Mouse (Mus musculus): ENCODE results near the gene Gm44790. TPM values are rescaled to one million over a fixed set of nuclear protein-coding genes. Genes with fewer than 3 reads are reported as not detected.

The Gm44790 gene
- total and polyA plus RNA-seq, 2 experiments: 0.83 to 4.0 TPM

DNA sequence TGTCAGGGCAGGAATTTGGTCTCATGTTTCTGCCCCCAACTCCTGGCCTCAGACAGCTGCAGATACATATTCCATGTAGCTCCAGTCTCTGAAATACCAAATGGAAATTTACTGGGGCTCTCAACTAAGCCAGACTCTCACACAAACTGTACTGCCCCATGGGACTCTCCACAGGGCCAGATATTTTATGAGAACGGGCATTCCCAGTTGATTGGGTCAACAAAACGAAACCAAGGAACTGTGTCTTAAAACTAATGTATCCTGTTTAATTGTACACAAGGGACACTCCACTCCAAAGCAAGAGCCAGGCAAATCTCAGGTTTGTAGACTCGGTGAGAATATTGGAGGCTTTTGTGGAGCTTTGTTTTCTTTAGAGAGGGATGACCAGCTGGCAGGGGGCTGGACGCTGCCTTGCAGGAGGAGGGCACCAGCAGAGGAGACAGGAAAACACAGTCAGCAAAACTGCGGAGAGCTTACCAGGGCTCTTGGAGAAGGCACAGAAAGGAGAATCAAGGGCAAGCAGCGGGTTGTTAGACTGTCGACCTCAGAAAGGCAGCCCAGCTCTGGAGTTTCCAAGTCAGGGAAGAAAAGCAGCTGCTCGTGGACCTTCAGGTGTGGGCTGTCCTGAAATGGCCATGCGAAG is 53.9 kb downstream of the Gm44790 start:
- peaks cover 7% of the 10 kb centered on the region for H3K4me1 ChIP-seq (ENCODE audit: control insufficient read depth, insufficient read depth, low read length)
- H3K79me2 ChIP-seq (ENCODE audit: control insufficient read depth, insufficient read depth, low read length): no peaks in the 10 kb centered on the region
- peak overlapping the region; percentile 4 for H3K4me3 ChIP-seq (ENCODE audit: insufficient read depth, low read depth, low read length)
- DNase-seq (ENCODE audit: extremely low read depth, low read depth, low spot score): no peak
- no peaks in the 10 kb centered on the region for H3K27me3 ChIP-seq (ENCODE audit: control insufficient read depth, insufficient read depth, low read length)
- WGBS: 62% methylated on average over 9 of the region's 9 CpGs
- no peaks in the 10 kb centered on the region for H3K36me3 ChIP-seq (ENCODE audit: control insufficient read depth, insufficient read depth, low read length)
- H3K9ac ChIP-seq (ENCODE audit: low read depth, low read length): peak overlapping the region; percentile 76
- peak overlapping the region; percentile 92 for H3K27ac ChIP-seq (replicated peaks; ENCODE audit: insufficient read depth, low read depth, low read length)
- TF ChIP-seq POLR2A (IDR thresholded peaks at IDR 0.05; ENCODE audit: extremely low read depth, insufficient read depth, low read length) (no peak), CTCF (IDR thresholded peaks at IDR 0.05; ENCODE audit: low read depth, low read length) (no peak)

- Histone ChIP-seq H3K27me3 (ENCODE audit: control insufficient read depth, insufficient read depth, low read length) (no peaks in the 10 kb centered on the region), H3K36me3 (ENCODE audit: control insufficient read depth, insufficient read depth, low read length) (no peaks in the 10 kb centered on the region), H3K9ac (ENCODE audit: low read depth, low read length) (no peak overlapping the region), H3K4me1 (ENCODE audit: control insufficient read depth, insufficient read depth, low read length) (peaks cover 7% of the 10 kb centered on the region), H3K79me2 (ENCODE audit: control insufficient read depth, insufficient read depth, low read length) (no peaks in the 10 kb centered on the region), H3K27ac (replicated peaks; ENCODE audit: insufficient read depth, low read depth, low read length) (no peak overlapping the region), H3K4me3 (ENCODE audit: insufficient read depth, low read depth, low read length) (no peak overlapping the region)
- 41% methylated on average over 5 of the region's 5 CpGs for WGBS
- no peak for TF ChIP-seq POLR2A (IDR thresholded peaks at IDR 0.05; ENCODE audit: extremely low read depth, insufficient read depth, low read length)
- no peak for TF ChIP-seq CTCF (IDR thresholded peaks at IDR 0.05; ENCODE audit: low read depth, low read length)
- peak; percentile 31 for DNase-seq (ENCODE audit: extremely low read depth, low read depth, low spot score)
These were observed 55.4 kb downstream of the Gm44790 start for GRCm38 (mm10) chr6:86481871-86482270.

GRCm38 (mm10) chr6:86485943-86486640 is 59.6 kb downstream of the Gm44790 start:
- H3K27me3 ChIP-seq (ENCODE audit: control insufficient read depth, insufficient read depth, low read length): no peaks in the 10 kb centered on the region
- H3K79me2 ChIP-seq (ENCODE audit: control insufficient read depth, insufficient read depth, low read length): no peaks in the 10 kb centered on the region
- 70% methylated on average over 7 of the region's 7 CpGs for WGBS
- no peak overlapping the region for H3K4me3 ChIP-seq (ENCODE audit: insufficient read depth, low read depth, low read length)
- no peak overlapping the region for H3K9ac ChIP-seq (ENCODE audit: low read depth, low read length)
- H3K27ac ChIP-seq (replicated peaks; ENCODE audit: insufficient read depth, low read depth, low read length): no peak overlapping the region
- no peaks in the 10 kb centered on the region for H3K36me3 ChIP-seq (ENCODE audit: control insufficient read depth, insufficient read depth, low read length)
- peaks cover 15% of the 10 kb centered on the region for H3K4me1 ChIP-seq (ENCODE audit: control insufficient read depth, insufficient read depth, low read length)
- peak; percentile 58 for DNase-seq (ENCODE audit: extremely low read depth, low read depth, low spot score)
- no peak for TF ChIP-seq CTCF (IDR thresholded peaks at IDR 0.05; ENCODE audit: low read depth, low read length)
- no peak for TF ChIP-seq POLR2A (IDR thresholded peaks at IDR 0.05; ENCODE audit: extremely low read depth, insufficient read depth, low read length)

GRCm38 (mm10) chr6:86487358-86488148 is 61.1 kb downstream of the Gm44790 start:
- peak overlapping the region; percentile 28 for H3K4me3 ChIP-seq (ENCODE audit: insufficient read depth, low read depth, low read length)

DNA sequence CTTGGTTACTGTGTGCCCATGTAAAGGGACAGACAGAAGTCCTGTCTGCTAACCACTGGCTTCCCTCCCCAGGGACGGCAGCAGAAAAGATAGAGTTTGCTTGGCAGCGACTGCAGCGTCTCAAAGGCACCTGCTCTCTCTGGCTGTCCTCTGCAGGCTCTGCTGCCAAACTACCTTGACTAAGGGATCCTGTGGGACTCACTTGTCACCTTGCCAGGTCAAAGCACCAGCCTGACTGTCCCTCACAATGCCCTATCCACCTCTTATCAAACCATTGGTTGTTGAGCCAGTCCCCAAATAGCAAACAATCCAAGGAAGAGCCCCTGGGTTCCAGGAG is 61.7 kb downstream of the Gm44790 start:
- Histone ChIP-seq H3K36me3 (ENCODE audit: control insufficient read depth, insufficient read depth, low read length) (no peaks in the 10 kb centered on the region), H3K4me1 (ENCODE audit: control insufficient read depth, insufficient read depth, low read length) (peaks cover 8% of the 10 kb centered on the region; the same call in 1 of the 2 replicates), H3K79me2 (ENCODE audit: control insufficient read depth, insufficient read depth, low read length) (no peaks in the 10 kb centered on the region), H3K27me3 (ENCODE audit: control insufficient read depth, insufficient read depth, low read length) (no peaks in the 10 kb centered on the region), H3K9ac (ENCODE audit: low read depth, low read length) (peak overlapping the region; percentile 55; the same call in 1 of the 2 replicates), H3K27ac (replicated peaks; ENCODE audit: insufficient read depth, low read depth, low read length) (peak overlapping the region; percentile 81), H3K4me3 (ENCODE audit: insufficient read depth, low read depth, low read length) (no peak overlapping the region)
- WGBS: 6% methylated on average over 3 of the region's 3 CpGs
- DNase-seq (ENCODE audit: extremely low read depth, low read depth, low spot score): peak; percentile 80
- TF ChIP-seq CTCF (IDR thresholded peaks at IDR 0.05; ENCODE audit: low read depth, low read length): no peak
- TF ChIP-seq POLR2A (IDR thresholded peaks at IDR 0.05; ENCODE audit: extremely low read depth, insufficient read depth, low read length): no peak

More at GRCm38 (mm10) chr6:86487358-86488148, 61.1 kb downstream of the Gm44790 start:
- H3K27ac ChIP-seq (replicated peaks; ENCODE audit: insufficient read depth, low read depth, low read length): peak overlapping the region; percentile 81
- TF ChIP-seq POLR2A (IDR thresholded peaks at IDR 0.05; ENCODE audit: extremely low read depth, insufficient read depth, low read length): peak; percentile 68; the same call in 1 of the 2 replicates
- peak; percentile 44; the same call in 1 of the 2 replicates for TF ChIP-seq CTCF (IDR thresholded peaks at IDR 0.05; ENCODE audit: low read depth, low read length)
- no peaks in the 10 kb centered on the region for H3K27me3 ChIP-seq (ENCODE audit: control insufficient read depth, insufficient read depth, low read length)
- no peaks in the 10 kb centered on the region for H3K36me3 ChIP-seq (ENCODE audit: control insufficient read depth, insufficient read depth, low read length)
- H3K4me1 ChIP-seq (ENCODE audit: control insufficient read depth, insufficient read depth, low read length): peaks cover 8% of the 10 kb centered on the region; the same call in 1 of the 2 replicates
- DNase-seq (ENCODE audit: extremely low read depth, low read depth, low spot score): peak; percentile 85
- peak overlapping the region; percentile 55 for H3K9ac ChIP-seq (ENCODE audit: low read depth, low read length)
- WGBS: 2% methylated on average over 24 of the region's 24 CpGs
- no peaks in the 10 kb centered on the region for H3K79me2 ChIP-seq (ENCODE audit: control insufficient read depth, insufficient read depth, low read length)
